Mouse (Mus musculus) E14TG2a.4 (cell line): Measurements from ENCODE around the gene Rmnd5b.
"Not testable (repeated sequence)": the region's sequence is repeated elsewhere in the genome, so short reads cannot be mapped to it uniquely, and the experiment has no call there.

Experiments used
- H3K27me3 ChIP-seq: 2 replicates; pipeline ENCODE4 v1.6.1; 2014; ENCODE audit warnings: low read length, control low read depth; ENCODE audit not compliant: insufficient read depth
- H3K36me3 ChIP-seq: 2 replicates; pipeline ENCODE4 v1.6.1; 2014; ENCODE audit warnings: low read length, control low read depth; ENCODE audit not compliant: insufficient read depth
- H3K4me1 ChIP-seq: replicated peaks from 2 replicates; pipeline ENCODE4 v1.6.1; 2014; ENCODE audit warnings: low read depth, low read length, control low read depth
- H3K4me3 ChIP-seq: replicated peaks from 2 replicates; pipeline ENCODE4 v1.5.1; 2014; ENCODE audit warnings: mild to moderate bottlenecking, low read length
- H3K9me3 ChIP-seq: 2 replicates; pipeline ENCODE4 v1.6.1; 2014; ENCODE audit warnings: low read length, control low read depth
- CTCF ChIP-seq: conservative IDR thresholded peaks from 2 replicates; pipeline ENCODE4 v1.5.1; 2014; ENCODE audit warnings: low read length
- NANOG ChIP-seq: IDR thresholded peaks from 2 replicates; pipeline ENCODE4 v1.6.1; 2014; ENCODE audit warnings: borderline replicate concordance, low read length, mixed read lengths
- POU5F1 ChIP-seq: IDR thresholded peaks from 2 replicates; pipeline ENCODE4 v1.6.1; 2014; ENCODE audit warnings: low read length, borderline replicate concordance

The Rmnd5b gene

GRCm38 (mm10) chr11:51635127-51635524 is 570 bp downstream of the Rmnd5b start:
- TF ChIP-seq NANOG (no peak), CTCF (no peak), POU5F1 (no peak)
- Histone ChIP-seq H3K4me3 (peak overlapping the region; percentile 92), H3K4me1 (peaks cover 87% of the 10 kb centered on the region), H3K27me3 (no peaks in the 10 kb centered on the region), H3K36me3 (peaks cover 53% of the 10 kb centered on the region), H3K9me3 (no peaks in the 10 kb centered on the region)

- H3K9me3 ChIP-seq: no peaks in the 10 kb centered on the region
- peak overlapping the region; percentile 92 for H3K4me3 ChIP-seq
- peaks cover 59% of the 10 kb centered on the region for H3K36me3 ChIP-seq
- TF ChIP-seq NANOG (no peak; the same call in 1 of the 2 replicates), POU5F1 (no peak), CTCF (no peak)
- H3K27me3 ChIP-seq: no peaks in the 10 kb centered on the region
- peaks cover 87% of the 10 kb centered on the region for H3K4me1 ChIP-seq
Observed at GRCm38 (mm10) chr11:51633721-51634120, 2.0 kb downstream of the Rmnd5b start.

DNA sequence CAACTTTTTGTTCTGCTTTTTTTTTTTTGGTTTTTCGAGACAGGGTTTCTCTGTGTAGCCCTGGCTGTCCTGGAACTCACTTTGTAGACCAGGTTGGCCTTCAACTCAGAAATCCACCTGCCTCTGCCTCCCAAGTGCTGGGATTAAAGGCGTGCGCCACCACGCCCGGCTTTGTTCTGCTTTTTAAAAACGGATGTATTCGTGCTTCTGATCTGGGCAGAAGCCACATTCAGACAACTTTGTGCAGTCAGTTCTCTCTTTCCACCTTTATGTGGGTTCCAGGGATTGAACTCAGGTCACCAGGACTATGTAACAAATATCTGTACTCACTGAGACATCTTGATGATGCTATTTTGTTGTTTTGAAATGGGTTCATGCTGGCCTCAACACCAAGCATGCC is 2.5 kb downstream of the Rmnd5b start:
- H3K27me3 ChIP-seq, H3K9me3 ChIP-seq: not testable (repeated sequence)
- Histone ChIP-seq H3K4me1 (peaks cover 85% of the 10 kb centered on the region), H3K36me3 (peaks cover 64% of the 10 kb centered on the region), H3K4me3 (peak overlapping the region; percentile 92)

- Histone ChIP-seq H3K36me3 (peaks cover 73% of the 10 kb centered on the region), H3K4me3 (peak overlapping the region; percentile 48), H3K27me3 (no peaks in the 10 kb centered on the region), H3K9me3 (no peaks in the 10 kb centered on the region), H3K4me1 (peaks cover 87% of the 10 kb centered on the region)
- TF ChIP-seq POU5F1 (no peak), CTCF (no peak), NANOG (no peak)
Observed at GRCm38 (mm10) chr11:51632130-51632753, 3.5 kb downstream of the Rmnd5b start.

DNA sequence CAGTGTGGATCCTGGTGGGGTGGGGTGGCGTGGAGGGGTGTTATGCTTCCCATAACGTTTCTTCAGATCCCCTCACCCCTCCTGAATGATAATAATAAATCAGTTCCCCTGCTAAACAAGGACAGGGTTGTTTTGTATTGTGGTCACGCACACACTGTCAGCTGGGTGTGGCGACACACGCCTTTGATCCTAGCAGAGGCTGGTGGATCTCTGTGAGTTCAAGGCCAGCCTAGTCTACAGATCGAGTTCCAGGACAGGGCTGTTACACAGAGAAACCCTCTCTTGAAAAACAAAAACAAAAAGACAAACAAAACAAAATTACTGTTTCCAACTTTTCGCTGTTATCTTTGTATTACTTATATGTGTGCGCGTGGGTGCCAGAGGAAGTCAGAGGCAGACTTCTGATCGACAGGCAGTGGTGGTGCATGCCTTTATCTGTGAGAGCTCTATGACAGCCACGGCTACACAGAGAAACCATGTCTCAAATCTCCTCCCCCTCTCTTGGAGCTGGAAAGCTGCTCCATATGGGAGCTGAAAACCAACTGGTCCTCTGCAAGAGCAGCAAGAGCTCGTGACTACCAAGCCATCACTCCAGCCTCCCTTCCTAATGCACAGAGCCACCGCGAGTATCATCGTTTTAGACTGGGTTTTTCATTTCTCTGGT is 5.9 kb downstream of the Rmnd5b start:
- no peaks in the 10 kb centered on the region for H3K9me3 ChIP-seq
- no peak overlapping the region for H3K4me3 ChIP-seq
- H3K4me1 ChIP-seq: peaks cover 95% of the 10 kb centered on the region
- H3K36me3 ChIP-seq: peaks cover 98% of the 10 kb centered on the region
- no peaks in the 10 kb centered on the region for H3K27me3 ChIP-seq
- no peak for TF ChIP-seq NANOG
- no peak for TF ChIP-seq CTCF
- TF ChIP-seq POU5F1: no peak

DNA sequence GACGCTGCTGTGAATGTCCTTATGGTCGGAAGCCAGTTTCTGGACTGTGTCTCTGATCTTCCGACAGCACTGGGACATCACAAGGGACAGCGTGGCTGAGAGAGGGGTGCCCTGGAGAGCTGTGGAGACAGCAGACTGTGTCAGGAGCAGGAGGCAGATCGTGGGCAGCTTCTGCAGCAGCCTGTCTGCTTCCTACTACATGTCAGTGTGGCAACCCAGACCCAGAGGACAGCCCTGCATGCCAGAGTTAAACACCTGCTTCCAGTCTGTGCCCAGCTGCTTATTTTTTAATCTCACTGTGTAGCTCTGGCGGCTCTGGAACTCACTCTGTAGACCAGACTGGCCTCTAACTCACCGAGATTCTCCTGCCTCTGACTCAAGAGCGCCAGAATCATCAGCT is 7.8 kb downstream of the Rmnd5b start:
- Histone ChIP-seq H3K9me3 (no peaks in the 10 kb centered on the region), H3K27me3 (no peaks in the 10 kb centered on the region), H3K4me1 (peaks cover 95% of the 10 kb centered on the region), H3K36me3 (peaks cover 100% of the 10 kb centered on the region), H3K4me3 (no peak overlapping the region)
- TF ChIP-seq POU5F1 (no peak), NANOG (no peak), CTCF (no peak)

- Histone ChIP-seq H3K27me3 (no peaks in the 10 kb centered on the region), H3K4me3 (no peak overlapping the region), H3K36me3 (peaks cover 100% of the 10 kb centered on the region), H3K9me3 (no peaks in the 10 kb centered on the region), H3K4me1 (peaks cover 95% of the 10 kb centered on the region)
- TF ChIP-seq NANOG (no peak), CTCF (no peak), POU5F1 (no peak)
Observed at GRCm38 (mm10) chr11:51627425-51627824, 8.3 kb downstream of the Rmnd5b start.

DNA sequence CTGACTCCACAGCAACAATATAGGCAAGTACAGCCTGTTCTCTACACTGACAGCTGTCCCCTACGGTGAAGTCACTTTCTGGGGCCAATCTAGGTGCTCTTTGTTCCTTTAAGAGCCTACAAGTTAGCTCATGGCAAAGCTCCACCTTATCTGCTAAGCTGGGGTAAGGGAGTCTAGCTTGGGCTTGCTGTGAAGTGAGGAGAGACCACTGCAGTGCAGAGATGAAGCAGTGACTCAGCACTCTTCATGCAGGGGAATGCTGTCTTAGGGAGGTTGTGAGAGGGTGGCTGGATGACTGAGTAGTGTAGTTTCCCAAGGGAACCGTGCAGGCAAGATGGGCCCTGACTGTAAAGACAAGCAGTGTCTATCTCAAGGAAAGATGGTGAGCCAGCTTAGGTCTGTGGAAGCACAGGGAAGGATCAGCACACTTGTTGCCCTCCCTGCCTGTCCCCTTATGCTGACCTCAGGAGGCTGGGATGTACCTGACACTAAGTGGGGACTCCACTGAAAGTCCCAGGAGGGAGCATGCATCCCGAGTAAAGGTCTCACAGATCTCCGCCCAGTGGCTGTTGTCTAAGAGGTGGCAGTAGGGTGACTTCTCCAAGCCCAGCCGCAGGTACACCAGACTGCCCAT is 10.4 kb downstream of the Rmnd5b start:
- Histone ChIP-seq H3K36me3 (peaks cover 100% of the 10 kb centered on the region), H3K27me3 (no peaks in the 10 kb centered on the region), H3K4me3 (peak overlapping the region; percentile 20), H3K9me3 (no peaks in the 10 kb centered on the region), H3K4me1 (peaks cover 94% of the 10 kb centered on the region)
- no peak for TF ChIP-seq POU5F1
- TF ChIP-seq CTCF: no peak
- TF ChIP-seq NANOG: no peak

DNA sequence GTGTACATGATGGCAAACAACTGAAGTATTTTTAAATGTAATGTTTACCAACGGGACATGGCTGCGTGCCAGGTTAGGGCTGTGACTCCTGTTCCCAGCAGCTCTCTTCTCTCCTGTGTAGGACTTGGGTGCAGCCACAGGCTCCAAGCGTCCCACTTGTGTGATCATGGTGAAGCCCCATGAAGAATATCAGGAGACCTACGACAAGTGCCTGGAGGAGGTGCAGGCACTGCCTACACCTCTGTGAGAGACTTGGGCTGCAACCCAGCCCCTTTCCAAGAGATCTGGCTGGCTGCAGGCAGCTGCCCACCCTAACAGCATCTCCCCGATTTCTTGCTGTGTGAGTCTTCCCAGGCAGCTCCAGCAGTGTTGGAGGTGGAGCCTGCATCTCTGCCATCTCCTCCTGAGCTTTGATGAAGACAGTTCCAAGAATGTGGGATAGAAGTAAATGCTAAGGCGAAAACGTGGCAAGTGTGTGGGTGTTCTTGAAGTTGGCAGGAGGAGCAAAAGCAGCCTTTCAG is 12.7 kb downstream of the Rmnd5b start:
- H3K4me1 ChIP-seq: peaks cover 87% of the 10 kb centered on the region
- H3K36me3 ChIP-seq: peaks cover 79% of the 10 kb centered on the region
- TF ChIP-seq POU5F1: no peak
- TF ChIP-seq NANOG: no peak
- TF ChIP-seq CTCF: no peak
- no peaks in the 10 kb centered on the region for H3K27me3 ChIP-seq
- no peaks in the 10 kb centered on the region for H3K9me3 ChIP-seq
- H3K4me3 ChIP-seq: peak overlapping the region; percentile 99; the same call in 1 of the 2 replicates
